Mouse (Mus musculus): ENCODE measurements at regions not wholly inside any gene's neighbourhood (a gene's known extent, or its start where the extent isn't known, plus 50 kb on each side); places are given as distances from the start of the nearest gene placed in this dataset.

- DNase-seq, result peak; percentile 48
Measured at GRCm38 (mm10) chr2:50687222-50687621, 390.6 kb upstream of the Mmadhc start.

GRCm38 (mm10) chr2:50677456-50677855, 380.9 kb upstream of the Mmadhc start:
- DNase-seq, result no peak

- DNase-seq, result no peak
Measured at GRCm38 (mm10) chr2:50675736-50676550, 379.3 kb upstream of the Mmadhc start.

- no peak for DNase-seq
Measured at GRCm38 (mm10) chr2:50674856-50675175, 378.2 kb upstream of the Mmadhc start.

- DNase-seq, result peak; percentile 48
Measured at GRCm38 (mm10) chr2:50674151-50674855, 377.7 kb upstream of the Mmadhc start.

- DNase-seq, result no peak
Measured at GRCm38 (mm10) chr2:50669297-50669696, 372.7 kb upstream of the Mmadhc start.

GRCm38 (mm10) chr2:50668789-50669188, 372.2 kb upstream of the Mmadhc start:
- no peak for DNase-seq

GRCm38 (mm10) chr2:50667180-50667579, 370.6 kb upstream of the Mmadhc start:
- DNase-seq, result no peak

- no peak for DNase-seq
Measured at GRCm38 (mm10) chr2:50662504-50662903, 365.9 kb upstream of the Mmadhc start.

- no peak for DNase-seq
Measured at GRCm38 (mm10) chr2:50660000-50660399, 363.4 kb upstream of the Mmadhc start.

- no peak for DNase-seq
Measured at GRCm38 (mm10) chr2:50657826-50658225, 361.2 kb upstream of the Mmadhc start.

GRCm38 (mm10) chr2:50656351-50656750, 359.8 kb upstream of the Mmadhc start:
- no peak for DNase-seq

- DNase-seq, result peak; percentile 15
Measured at GRCm38 (mm10) chr2:50654953-50655324, 358.3 kb upstream of the Mmadhc start.

GRCm38 (mm10) chr2:50654221-50654952, 357.8 kb upstream of the Mmadhc start:
- DNase-seq, result no peak

- DNase-seq, result no peak
Measured at GRCm38 (mm10) chr2:50653121-50653615, 356.6 kb upstream of the Mmadhc start.

GRCm38 (mm10) chr2:50649656-50650055, 353.1 kb upstream of the Mmadhc start:
- DNase-seq, result no peak

GRCm38 (mm10) chr2:50643219-50643618, 346.6 kb upstream of the Mmadhc start:
- no peak for DNase-seq

- DNase-seq, result no peak
Measured at GRCm38 (mm10) chr2:50642198-50642597, 345.6 kb upstream of the Mmadhc start.

GRCm38 (mm10) chr2:50635896-50636295, 339.3 kb upstream of the Mmadhc start:
- no peak for DNase-seq

- DNase-seq, result no peak
Measured at GRCm38 (mm10) chr2:50631786-50632185, 335.2 kb upstream of the Mmadhc start.

- DNase-seq, result no peak
Measured at GRCm38 (mm10) chr2:50627501-50627900, 330.9 kb upstream of the Mmadhc start.

- no peak for DNase-seq
Measured at GRCm38 (mm10) chr2:50625233-50625749, 328.7 kb upstream of the Mmadhc start.

- DNase-seq, result peak; percentile 66
Measured at GRCm38 (mm10) chr2:50609086-50609485, 312.5 kb upstream of the Mmadhc start.
